ENCODE assay signal across 14 mouse cellular contexts in the genomic region with DNA sequence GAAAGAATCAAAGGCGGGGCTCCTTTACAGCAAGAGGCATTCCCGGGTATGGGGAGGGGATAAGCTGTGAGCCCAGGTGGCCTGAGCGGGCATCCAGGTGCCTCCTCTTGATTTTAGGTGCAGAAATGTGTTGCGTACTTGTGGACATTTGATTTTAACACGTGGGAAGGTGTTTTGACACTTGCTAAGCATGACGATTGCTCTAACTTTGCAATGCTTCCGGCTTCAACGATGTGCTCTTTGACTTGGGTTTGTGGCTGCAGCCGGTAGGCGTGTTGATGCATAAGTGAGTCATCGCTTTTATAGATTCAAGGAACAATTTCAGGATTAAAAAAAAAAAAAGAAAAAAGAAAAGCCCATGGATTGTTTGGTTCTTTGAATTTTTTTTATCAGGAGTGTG.
"Had no signal": no experiment of that assay in that cellular context is flagged by ENCODE, and none has a peak within 500 bp of the region (broad histone marks: within the 10 kb centered on the region; RNA-seq: fewer than 3 reads in every experiment).

No protein-coding gene starts in this region.

- H3K27me3 ChIP-seq: megakaryocyte, embryonic 14.5 days; midbrain, embryonic 13.5 days; neural tube, embryonic 13.5 days had no signal

- DNase-seq: kidney, adult 18-20 months; kidney, adult 9 months; kidney, postnatal 25 days; layer of hippocampus, adult 9-11 months; liver, postnatal 0 days; lung, embryonic 14.5 days; retina, postnatal 1 day; thymus, postnatal 25 days had no signal

- H3K4me2 ChIP-seq: liver, embryonic 11.5 days; lung, embryonic 14.5 days; midbrain, embryonic 13.5 days; neural tube, embryonic 13.5 days had no signal

- H3K4me3 ChIP-seq: layer of hippocampus, adult 2 months; megakaryocyte, embryonic 14.5 days; midbrain, embryonic 10.5 days; midbrain, embryonic 13.5 days; neural tube, embryonic 13.5 days had no signal

- H3K36me3 ChIP-seq: midbrain, embryonic 10.5 days; midbrain, embryonic 13.5 days; neural tube, embryonic 13.5 days had no signal
